Mouse (Mus musculus): ENCODE data around the gene Gm49416. TPM values are rescaled to one million over a fixed set of nuclear protein-coding genes. Genes with fewer than 3 reads are reported as not detected.

The Gm49416 gene
- polyA plus RNA-seq, 1 experiment from 2014 or later: not detected

DNA sequence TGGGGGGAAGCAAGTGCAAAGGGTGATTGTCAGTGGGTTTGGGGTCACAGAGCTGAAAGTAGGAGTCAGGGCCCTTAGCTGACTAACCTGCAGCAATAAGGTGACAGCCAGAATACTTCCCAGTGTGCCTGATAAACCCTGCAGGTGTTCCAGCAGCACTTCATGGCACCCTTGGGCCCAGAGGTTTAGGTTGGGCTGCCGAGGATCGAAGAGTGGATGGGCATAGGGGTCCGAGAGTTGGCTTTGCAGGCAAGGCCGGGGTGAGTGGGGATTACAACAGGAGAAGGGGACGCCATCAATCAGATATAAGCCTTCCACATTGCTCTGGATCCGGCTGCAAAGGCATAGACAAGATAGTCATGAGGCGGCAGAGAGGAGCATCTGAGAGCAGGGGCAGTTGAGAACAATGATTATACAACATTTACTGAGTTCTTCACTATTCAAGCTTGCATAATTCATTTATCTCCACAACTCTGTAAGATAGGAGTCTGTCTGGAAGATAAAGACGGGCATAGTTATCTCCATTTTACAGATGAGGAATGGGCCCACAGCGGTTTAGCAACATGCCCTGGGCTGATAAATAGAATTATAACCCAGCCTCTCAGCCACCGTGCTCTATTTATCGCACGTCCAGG is 39.3 kb downstream of the Gm49416 start:
- H3K4me2 ChIP-seq: no peak overlapping the region
- H3K4me1 ChIP-seq (replicated peaks): peaks cover 22% of the 10 kb centered on the region
- peaks cover 30% of the 10 kb centered on the region for H3K36me3 ChIP-seq
- ATAC-seq (replicated peaks; ENCODE audit: insufficient number of reproducible peaks, insufficient read depth, low FRiP score, low read depth): no peak
- WGBS: 82% methylated on average over 12 of the region's 12 CpGs
- 0 out of 2 replicates have a peak overlapping the region, but pooled peaks have one; percentile 80 for H3K27ac ChIP-seq
- no peak overlapping the region for H3K9ac ChIP-seq
- H3K9me3 ChIP-seq (replicated peaks): no peaks in the 10 kb centered on the region
- H3K4me3 ChIP-seq: no peak overlapping the region
- no peaks in the 10 kb centered on the region; the same call in 1 of the 2 replicates for H3K27me3 ChIP-seq

DNA sequence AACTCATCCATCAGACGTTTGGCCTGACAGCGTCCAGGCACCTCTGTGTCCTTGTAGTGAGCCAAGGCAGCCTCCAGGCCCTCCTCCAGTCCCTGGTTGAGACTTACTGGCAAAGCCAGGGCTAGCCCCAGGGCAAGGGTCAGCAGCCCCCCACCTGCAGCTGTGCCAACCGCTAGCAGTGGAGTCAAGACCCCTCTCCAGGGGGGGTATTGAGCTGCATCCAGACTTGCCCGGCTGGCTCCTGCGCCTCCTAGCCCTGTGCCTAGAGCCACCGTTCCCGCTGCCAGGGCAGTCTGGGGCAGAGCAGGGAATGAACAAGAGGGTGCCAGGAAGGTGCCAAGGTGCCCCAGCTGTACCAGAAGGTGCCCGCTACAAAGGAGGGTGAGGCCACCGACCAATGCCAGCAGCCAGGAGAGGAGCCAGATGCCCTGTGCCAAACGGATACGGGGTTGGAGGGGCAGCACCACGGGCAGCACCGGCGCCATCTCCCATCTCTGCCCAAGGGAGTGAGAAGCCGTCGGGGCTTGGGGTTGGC is 40.0 kb downstream of the Gm49416 start:
- Histone ChIP-seq H3K27me3 (no peaks in the 10 kb centered on the region; the same call in 1 of the 2 replicates), H3K4me3 (peak overlapping the region; percentile 93), H3K36me3 (peaks cover 36% of the 10 kb centered on the region), H3K4me1 (replicated peaks) (peaks cover 22% of the 10 kb centered on the region), H3K9me3 (replicated peaks) (no peaks in the 10 kb centered on the region), H3K9ac (peak overlapping the region; percentile 92), H3K27ac (peak overlapping the region; percentile 80), H3K4me2 (peak overlapping the region; percentile 88)
- 0 out of 2 replicates have a peak, but pooled peaks have one; percentile 1 for ATAC-seq (replicated peaks; ENCODE audit: insufficient number of reproducible peaks, insufficient read depth, low FRiP score, low read depth)
- WGBS: 18% methylated on average over 16 of the region's 16 CpGs

DNA sequence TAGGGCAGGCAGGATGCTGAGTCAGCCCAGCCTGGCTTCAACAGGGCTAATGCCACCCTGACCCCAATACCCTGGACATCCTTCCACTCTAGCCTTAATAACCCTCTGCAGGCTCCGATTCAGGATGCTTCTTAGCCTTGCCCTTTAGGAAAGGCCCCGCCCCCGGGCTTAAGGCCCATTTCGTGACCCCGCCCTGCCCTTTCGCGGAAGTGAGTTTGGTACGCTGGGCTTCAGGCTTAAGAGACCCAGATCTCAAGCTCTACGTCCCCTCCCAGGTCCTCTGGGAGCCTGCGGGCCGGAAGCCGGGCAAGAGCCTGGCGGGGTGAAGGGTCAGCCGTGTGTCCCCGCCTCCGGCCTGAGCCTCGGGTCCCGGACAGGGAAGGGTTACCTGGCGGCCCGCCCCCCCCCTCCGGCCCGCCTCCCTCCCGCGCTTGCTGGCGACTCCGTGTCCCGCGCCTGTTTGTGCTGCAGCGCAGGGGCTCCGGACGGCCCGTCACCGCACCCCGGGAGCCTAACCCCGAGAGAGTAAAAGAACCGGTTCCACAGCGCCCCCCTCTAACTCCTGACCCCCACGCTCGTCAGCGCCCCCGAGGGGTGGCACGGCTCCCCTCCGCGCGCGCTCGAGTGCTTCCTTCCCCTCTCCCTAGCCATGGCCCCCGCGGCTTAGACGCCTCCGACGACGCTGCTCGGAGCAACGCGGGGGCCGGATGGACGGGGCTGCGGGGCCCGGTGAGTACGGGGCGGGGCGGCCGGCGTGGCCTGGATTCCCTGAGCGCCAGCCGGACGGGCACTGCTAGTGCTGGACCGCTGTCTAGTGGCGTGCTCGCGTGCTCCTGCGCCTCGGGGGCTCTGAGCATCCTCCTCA is 40.7 kb downstream of the Gm49416 start, which contains the start of the genes Rom1 and Eml3:
TSS of gene Rom1 (minus strand) at position 133 of the 865 bp plus-strand sequence.
TSS of gene Eml3 (plus strand) at position 329 of the 865 bp plus-strand sequence.
- H3K27me3 ChIP-seq: no peaks in the 10 kb centered on the region; the same call in 1 of the 2 replicates
- H3K9me3 ChIP-seq (replicated peaks): no peaks in the 10 kb centered on the region
- peak within 1 kb of the TSS; percentile 88 for H3K4me2 ChIP-seq
- ATAC-seq (replicated peaks; ENCODE audit: insufficient number of reproducible peaks, insufficient read depth, low FRiP score, low read depth): peak; percentile 77
- H3K9ac ChIP-seq: peak within 1 kb of the TSS; percentile 92
- WGBS: under 1% methylated on average over 67 of the region's 74 CpGs
- H3K4me3 ChIP-seq: peak within 1 kb of the TSS; percentile 93
- H3K36me3 ChIP-seq: peaks cover 39% of the 10 kb centered on the region
- H3K27ac ChIP-seq: peak within 1 kb of the TSS; percentile 80
- H3K4me1 ChIP-seq (replicated peaks): peaks cover 22% of the 10 kb centered on the region

DNA sequence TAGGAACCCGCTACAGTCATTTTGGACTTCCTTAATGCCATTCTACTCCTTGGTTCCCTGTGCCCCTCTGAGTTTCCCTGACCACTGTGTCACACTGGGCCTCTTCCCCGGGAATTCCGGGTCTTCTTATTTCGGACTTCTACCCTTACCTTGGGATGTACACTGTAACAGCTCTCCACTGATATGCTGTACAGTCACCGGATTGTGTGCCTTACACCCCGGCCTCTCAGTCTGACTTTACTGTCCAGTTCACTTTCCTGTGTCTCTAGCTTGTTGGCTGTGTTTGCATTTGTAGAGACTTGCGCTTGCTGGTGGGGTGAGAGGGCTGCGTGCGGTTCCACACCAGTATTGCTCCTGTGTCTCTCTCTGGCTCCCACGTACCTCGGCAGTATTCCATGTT is 41.4 kb downstream of the Gm49416 start:
- Histone ChIP-seq H3K4me2 (peak overlapping the region; percentile 88), H3K4me3 (peak overlapping the region; percentile 93), H3K4me1 (replicated peaks) (peaks cover 22% of the 10 kb centered on the region), H3K36me3 (peaks cover 46% of the 10 kb centered on the region), H3K27me3 (no peaks in the 10 kb centered on the region; the same call in 1 of the 2 replicates), H3K27ac (peak overlapping the region; percentile 80), H3K9ac (peak overlapping the region; percentile 92), H3K9me3 (replicated peaks) (no peaks in the 10 kb centered on the region)
- WGBS: 6% methylated on average over 11 of the region's 11 CpGs
- ATAC-seq (replicated peaks; ENCODE audit: insufficient number of reproducible peaks, insufficient read depth, low FRiP score, low read depth): no peak

DNA sequence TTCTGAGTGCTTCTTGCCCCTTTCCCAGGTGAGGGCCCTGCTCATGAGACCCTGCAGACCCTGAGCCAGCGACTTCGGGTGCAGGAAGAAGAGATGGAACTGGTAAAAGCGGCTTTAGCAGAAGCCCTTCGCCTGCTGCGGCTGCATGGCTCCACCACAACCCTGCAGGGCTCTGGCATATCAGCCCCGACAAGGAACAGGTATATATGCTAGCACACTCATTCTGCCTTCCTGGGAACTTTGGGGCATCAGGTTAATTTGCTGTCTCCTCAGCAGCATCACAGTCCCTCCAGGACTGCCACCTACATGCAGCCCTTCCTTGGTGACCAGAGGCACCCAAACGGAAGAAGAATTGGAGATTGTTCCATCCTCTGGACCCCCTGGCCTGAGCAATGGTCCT is 42.0 kb downstream of the Gm49416 start:
- 73% methylated on average over 7 of the region's 7 CpGs for WGBS
- ATAC-seq (replicated peaks; ENCODE audit: insufficient number of reproducible peaks, insufficient read depth, low FRiP score, low read depth): no peak
- peaks cover 40% of the 10 kb centered on the region for H3K36me3 ChIP-seq

DNA sequence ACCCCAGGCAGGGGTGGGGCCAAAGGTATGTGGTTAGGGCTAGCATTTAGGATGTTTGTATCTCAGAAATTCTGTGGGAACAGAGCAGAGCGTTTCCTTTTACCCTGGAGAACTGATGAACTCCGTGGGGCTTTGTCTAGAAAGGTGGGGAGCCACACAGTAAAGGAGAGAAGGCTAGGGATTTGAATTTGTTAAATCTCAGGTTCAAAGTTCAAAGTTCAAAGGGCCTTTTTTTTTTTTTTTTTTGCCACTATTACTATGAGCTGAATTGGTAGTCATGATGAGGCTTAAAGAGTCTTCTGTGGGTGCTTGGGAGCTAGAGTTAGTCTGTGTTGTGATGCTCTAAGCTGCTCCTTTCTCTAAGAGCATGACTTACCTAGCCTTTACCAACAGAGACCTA is 48.0 kb downstream of the Gm49416 start:
- Histone ChIP-seq H3K27ac (no peak overlapping the region), H3K36me3 (peaks cover 43% of the 10 kb centered on the region), H3K4me2 (no peak overlapping the region), H3K4me1 (replicated peaks) (peaks cover 11% of the 10 kb centered on the region), H3K27me3 (no peaks in the 10 kb centered on the region), H3K9ac (no peak overlapping the region), H3K4me3 (no peak overlapping the region), H3K9me3 (replicated peaks) (no peaks in the 10 kb centered on the region)
- 85% methylated on average over 2 of the region's 2 CpGs for WGBS
- ATAC-seq (replicated peaks; ENCODE audit: insufficient number of reproducible peaks, insufficient read depth, low FRiP score, low read depth): no peak

More for the DNA sequence above, 42.0 kb downstream of the Gm49416 start:
- Histone ChIP-seq H3K4me2 (peak overlapping the region; percentile 88), H3K27ac (no peak overlapping the region), H3K9ac (peak overlapping the region; percentile 92), H3K27me3 (no peaks in the 10 kb centered on the region; the same call in 1 of the 2 replicates), H3K4me1 (replicated peaks) (peaks cover 22% of the 10 kb centered on the region), H3K4me3 (peak overlapping the region; percentile 93), H3K9me3 (replicated peaks) (no peaks in the 10 kb centered on the region)

DNA sequence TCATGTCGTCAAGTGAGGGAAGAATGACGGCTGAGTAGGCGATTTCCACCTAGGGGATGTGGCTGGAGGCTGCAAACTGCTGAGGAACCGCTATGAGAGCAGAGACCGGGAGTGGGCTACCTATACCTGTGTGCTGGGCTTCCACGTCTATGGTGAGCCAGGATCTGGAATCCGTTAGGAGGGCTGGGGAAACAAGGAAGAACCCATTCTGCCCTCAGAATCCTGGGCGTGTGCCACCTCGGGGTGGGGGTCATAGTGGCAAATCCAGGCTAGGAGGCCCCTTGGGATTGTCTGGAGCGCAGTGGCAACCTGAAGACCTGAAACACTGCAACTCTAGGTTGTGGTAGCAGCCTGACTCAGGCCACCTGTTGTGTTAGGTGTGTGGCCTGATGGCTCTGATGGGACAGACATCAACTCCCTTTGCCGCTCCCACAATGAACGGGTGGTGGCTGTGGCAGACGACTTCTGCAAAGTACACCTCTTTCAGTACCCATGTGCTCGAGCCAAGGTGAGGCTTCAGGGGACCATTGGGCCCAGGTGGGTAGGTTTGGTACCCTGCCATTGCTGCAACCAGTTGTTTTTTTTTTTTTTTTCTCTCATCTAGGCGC is 51.9 kb downstream of the Gm49416 start:
- H3K36me3 ChIP-seq: peaks cover 36% of the 10 kb centered on the region
- 81% methylated on average over 15 of the region's 15 CpGs for WGBS
- no peaks in the 10 kb centered on the region for H3K9me3 ChIP-seq (replicated peaks)
- peak overlapping the region; percentile 67; the same call in 1 of the 2 replicates for H3K4me2 ChIP-seq
- peak overlapping the region; percentile 91; the same call in 1 of the 2 replicates for H3K4me3 ChIP-seq
- H3K27me3 ChIP-seq: no peaks in the 10 kb centered on the region
- no peak for ATAC-seq (replicated peaks; ENCODE audit: insufficient number of reproducible peaks, insufficient read depth, low FRiP score, low read depth)
- H3K27ac ChIP-seq: no peak overlapping the region
- H3K9ac ChIP-seq: no peak overlapping the region
- peaks cover 37% of the 10 kb centered on the region for H3K4me1 ChIP-seq (replicated peaks)

DNA sequence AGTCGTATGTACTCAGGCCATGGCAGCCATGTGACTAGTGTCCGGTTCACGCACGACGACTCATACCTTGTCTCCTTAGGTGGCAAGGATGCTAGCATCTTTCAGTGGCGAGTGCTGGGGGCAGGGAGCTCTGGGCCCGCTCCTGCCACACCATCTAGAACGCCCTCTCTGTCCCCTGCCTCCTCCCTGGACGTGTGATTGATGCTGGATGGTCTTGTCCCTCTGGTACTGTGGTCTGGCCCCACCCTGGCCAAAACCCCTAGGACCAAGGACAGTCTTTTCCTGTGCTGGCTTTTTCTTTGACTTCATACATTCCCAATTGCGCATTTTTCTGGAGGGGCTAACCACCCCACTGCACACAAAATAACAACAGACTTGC is 52.4 kb downstream of the Gm49416 start:
- WGBS: 35% methylated on average over 10 of the region's 10 CpGs

DNA sequence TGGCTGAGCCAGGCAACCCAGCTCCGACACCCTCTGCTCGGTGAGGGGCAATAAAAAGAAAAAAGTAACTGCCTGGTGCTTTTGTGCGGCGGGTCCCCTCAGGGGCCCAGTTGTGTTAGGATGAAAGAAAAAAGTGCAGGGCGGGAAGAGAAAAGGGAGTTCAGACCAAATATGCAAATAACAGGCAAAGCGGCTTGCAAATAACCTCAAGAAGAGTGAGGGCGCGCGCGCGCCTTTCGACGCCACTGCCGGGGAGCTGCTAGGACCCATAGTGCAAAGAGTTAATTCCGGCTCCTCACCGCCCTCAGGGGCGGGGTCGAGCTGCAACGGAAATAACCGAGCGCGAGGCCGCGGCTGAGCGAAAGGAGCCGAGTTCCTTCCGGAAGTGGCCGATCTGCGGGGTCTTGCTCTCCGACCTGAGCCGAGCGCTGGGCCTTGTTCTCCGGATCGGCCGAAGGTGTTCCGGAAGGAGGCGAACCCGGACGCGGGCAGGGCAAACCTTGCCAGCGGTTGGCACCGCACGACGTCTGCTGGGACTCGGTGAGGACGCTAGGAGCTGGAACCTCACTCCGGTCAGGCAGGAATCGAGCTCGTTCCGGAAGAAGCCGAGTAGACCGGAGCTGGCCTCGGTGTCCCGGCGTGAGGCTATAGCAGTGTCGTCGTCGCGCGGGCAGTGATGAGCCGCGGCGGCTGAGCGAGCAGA is 52.9 kb downstream of the Gm49416 start, which contains the start of gene Mta2:
TSS of gene Mta2 (plus strand) at position 361 of the 703 bp plus-strand sequence.
- H3K9me3 ChIP-seq (replicated peaks): no peaks in the 10 kb centered on the region
- H3K4me2 ChIP-seq: peak within 1 kb of the TSS; percentile 67
- peaks cover 40% of the 10 kb centered on the region for H3K36me3 ChIP-seq
- ATAC-seq (replicated peaks; ENCODE audit: insufficient number of reproducible peaks, insufficient read depth, low FRiP score, low read depth): peak; percentile 91
- WGBS: under 1% methylated on average over 64 of the region's 64 CpGs
- peaks cover 38% of the 10 kb centered on the region for H3K4me1 ChIP-seq (replicated peaks)
- peak within 1 kb of the TSS; percentile 94 for H3K27ac ChIP-seq
- H3K9ac ChIP-seq: peak within 1 kb of the TSS; percentile 91
- no peaks in the 10 kb centered on the region for H3K27me3 ChIP-seq
- H3K4me3 ChIP-seq: peak within 1 kb of the TSS; percentile 91

More for the DNA sequence above, 52.4 kb downstream of the Gm49416 start:
- Histone ChIP-seq H3K27ac (peak overlapping the region; percentile 94), H3K4me3 (peak overlapping the region; percentile 91), H3K9ac (peak overlapping the region; percentile 46), H3K9me3 (replicated peaks) (no peaks in the 10 kb centered on the region), H3K4me2 (peak overlapping the region; percentile 67), H3K4me1 (replicated peaks) (peaks cover 38% of the 10 kb centered on the region), H3K27me3 (no peaks in the 10 kb centered on the region), H3K36me3 (peaks cover 41% of the 10 kb centered on the region)
- no peak for ATAC-seq (replicated peaks; ENCODE audit: insufficient number of reproducible peaks, insufficient read depth, low FRiP score, low read depth)

DNA sequence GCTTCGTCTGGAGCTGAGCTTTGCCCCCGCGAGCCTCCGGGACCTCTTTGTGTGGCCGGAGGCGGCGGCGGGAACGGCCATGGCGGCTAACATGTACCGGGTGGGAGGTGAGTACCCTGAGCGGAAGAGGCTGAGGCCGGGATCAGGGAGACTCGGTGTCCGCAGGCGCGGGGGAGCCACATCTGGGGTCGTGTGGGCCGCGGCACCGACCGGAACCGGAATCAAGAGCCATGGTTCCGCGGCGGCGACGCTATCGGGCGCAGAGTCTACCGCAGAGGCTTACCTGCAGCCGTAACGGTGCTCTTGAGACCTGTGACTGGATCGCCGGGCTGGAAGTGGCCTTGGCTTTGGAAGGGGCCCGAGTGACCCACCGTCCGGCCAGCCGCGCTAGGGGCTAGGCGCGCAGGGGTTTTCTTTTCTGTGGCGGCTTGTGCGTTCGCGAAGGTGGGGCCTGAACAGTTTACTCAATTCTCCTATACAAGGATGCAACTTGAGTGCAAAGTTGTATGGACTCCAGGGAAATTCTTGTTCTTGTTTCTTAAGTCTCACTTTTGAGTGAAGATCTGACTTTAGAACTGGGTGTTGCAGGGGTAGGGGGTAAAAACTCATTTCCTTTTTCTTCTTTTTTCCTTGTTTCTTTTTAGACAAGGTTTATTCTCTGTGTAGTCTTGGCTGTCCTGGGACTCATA is 53.7 kb downstream of the Gm49416 start:
- peak overlapping the region; percentile 94 for H3K27ac ChIP-seq
- H3K9ac ChIP-seq: peak overlapping the region; percentile 91
- peaks cover 38% of the 10 kb centered on the region for H3K4me1 ChIP-seq (replicated peaks)
- H3K9me3 ChIP-seq (replicated peaks): no peaks in the 10 kb centered on the region
- peaks cover 39% of the 10 kb centered on the region for H3K36me3 ChIP-seq
- ATAC-seq (replicated peaks; ENCODE audit: insufficient number of reproducible peaks, insufficient read depth, low FRiP score, low read depth): peak; percentile 68
- peak overlapping the region; percentile 67 for H3K4me2 ChIP-seq
- H3K4me3 ChIP-seq: peak overlapping the region; percentile 91
- H3K27me3 ChIP-seq: no peaks in the 10 kb centered on the region
- under 1% methylated on average over 46 of the region's 46 CpGs for WGBS

Measured in heart, embryonic 15.5 days (tissue).